Mouse (Mus musculus) neural tube, embryonic 11.5 days (tissue): ENCODE measurements around the gene Llph. TPM values are rescaled to one million over a fixed set of nuclear protein-coding genes. Genes with fewer than 3 reads are reported as not detected.

Experiments used
- ATAC-seq: fragments of 200-750 bp; cut with Nextera tagmentation; 2 replicates; pipeline ENCODE4 v1.8.0; 2017; ENCODE audit warnings: moderate number of reproducible peaks, mild to moderate bottlenecking, moderate TSS enrichment, moderate library complexity; ENCODE audit not compliant: insufficient read depth, low FRiP score, low TSS enrichment
- DNase-seq: peaks from one replicate; pipeline ENCODE4 v3.0.0-alpha.2; 2015; ENCODE audit warnings: low spot score
- H3K27ac ChIP-seq: fragments of 300-500 bp; sonication (generic); 2 replicates; pipeline ENCODE4 v1.5.1; 2014; ENCODE audit warnings: low read depth, mild to moderate bottlenecking, low read length
- H3K27me3 ChIP-seq: fragments of 300-500 bp; sonication (generic); 2 replicates; pipeline ENCODE4 v1.6.1; 2014; ENCODE audit warnings: mild to moderate bottlenecking, low read length, mixed read lengths; ENCODE audit not compliant: control insufficient read depth, insufficient read depth
- H3K36me3 ChIP-seq: fragments of 300-500 bp; sonication (generic); 2 replicates; pipeline ENCODE4 v1.6.1; 2014; ENCODE audit warnings: mild to moderate bottlenecking, low read length, moderate library complexity, mixed read lengths; ENCODE audit not compliant: control insufficient read depth, insufficient read depth
- H3K4me1 ChIP-seq: fragments of 300-500 bp; sonication (generic); 2 replicates; pipeline ENCODE4 v1.6.1; 2014; ENCODE audit warnings: low read length, mixed read lengths; ENCODE audit not compliant: control insufficient read depth, insufficient read depth
- H3K4me2 ChIP-seq: fragments of 300-500 bp; sonication (generic); 2 replicates; pipeline ENCODE4 v1.6.1; 2014; ENCODE audit warnings: low read depth, mild to moderate bottlenecking, moderate library complexity
- H3K4me3 ChIP-seq: fragments of 300-500 bp; sonication (generic); 2 replicates; pipeline ENCODE4 v1.5.1; 2014; ENCODE audit warnings: low read depth, low read length
- H3K9ac ChIP-seq: fragments of 300-500 bp; sonication (generic); 2 replicates; pipeline ENCODE4 v1.6.1; 2014; ENCODE audit warnings: mild to moderate bottlenecking, low read length
- H3K9me3 ChIP-seq: fragments of 300-500 bp; sonication (generic); 2 replicates; pipeline ENCODE4 v1.6.1; 2016; ENCODE audit warnings: low read length; ENCODE audit not compliant: control insufficient read depth
- WGBS: fragments of 180-500 bp; shearing (Covaris S2); extraction: QIAGEN DNeasy Blood & Tissue Kit; methylation state at CpG from one replicate; pipeline ENCODE4 v1.1.7; 2014; 5-methylcytosine and 5-hydroxymethylcytosine counted together
- polyA plus RNA-seq: library from polyadenylated mRNA; unstranded; fragments of >200 nt; fragmentation: Nextera tagmentation; extraction: Ambion mirVana; gene quantifications from 2 replicates; pipeline ENCODE4 v1.2.1, GENCODE M21; 2014

Gene Llph
- polyA plus RNA-seq, 1 experiment from 2014 or later: 61.1 TPM

DNA sequence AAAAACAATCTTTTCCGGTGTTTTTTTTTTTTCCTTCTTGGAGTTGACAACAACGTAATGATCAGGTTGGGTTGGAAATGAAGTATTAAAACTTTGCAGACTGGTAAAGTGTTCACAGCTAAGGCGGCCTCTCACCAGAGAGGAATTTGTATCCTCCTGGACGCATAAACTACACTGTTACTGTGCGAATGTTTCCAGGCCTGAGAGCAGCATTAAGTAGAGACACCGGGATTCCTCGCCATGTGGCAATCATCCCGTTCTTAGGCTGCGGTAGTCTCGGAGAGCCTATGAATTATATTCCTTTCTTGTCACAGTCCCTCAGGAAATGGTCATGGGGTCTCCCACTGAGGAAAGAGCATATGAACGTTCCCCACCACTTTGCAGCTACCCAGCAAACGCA lies 40.9 kb downstream of the Llph start:
- no peaks in the 10 kb centered on the region for H3K9me3 ChIP-seq

DNA sequence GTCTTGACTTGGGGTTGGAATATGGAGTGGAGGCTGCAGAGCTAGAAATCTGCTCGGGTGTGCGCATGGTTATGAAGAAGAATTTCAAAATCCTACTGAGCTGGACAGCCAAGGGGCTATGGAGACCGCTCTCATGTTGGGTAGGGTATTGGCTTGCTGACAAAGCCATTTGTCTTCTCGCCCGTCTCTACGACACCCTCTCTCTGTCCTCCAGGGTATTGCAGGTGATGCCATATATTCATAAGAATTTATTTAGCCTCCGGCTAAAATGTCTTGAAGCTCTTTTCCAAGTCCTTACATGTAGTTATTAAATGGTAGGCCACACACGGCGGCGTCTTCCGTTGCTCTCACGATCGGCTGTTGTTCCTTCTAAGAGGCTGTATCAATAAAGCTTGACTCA lies 43.1 kb downstream of the Llph start:
- Histone ChIP-seq H3K4me3 (no peak overlapping the region), H3K27me3 (no peaks in the 10 kb centered on the region), H3K36me3 (no peaks in the 10 kb centered on the region), H3K4me2 (no peak overlapping the region), H3K4me1 (peaks cover 7% of the 10 kb centered on the region), H3K27ac (no peak overlapping the region), H3K9me3 (no peaks in the 10 kb centered on the region), H3K9ac (no peak overlapping the region)
- DNase-seq (no peak), ATAC-seq (no peak)
- 94% methylated on average over 13 of the region's 13 CpGs for WGBS

More for the DNA sequence above, 40.9 kb downstream of the Llph start:
- H3K4me2 ChIP-seq: no peak overlapping the region
- no peak overlapping the region for H3K27ac ChIP-seq
- peaks cover 5% of the 10 kb centered on the region for H3K4me1 ChIP-seq
- H3K36me3 ChIP-seq: no peaks in the 10 kb centered on the region
- no peaks in the 10 kb centered on the region for H3K27me3 ChIP-seq
- 61% methylated on average over 12 of the region's 12 CpGs for WGBS
- DNase-seq (no peak), ATAC-seq (no peak)
- H3K9ac ChIP-seq: no peak overlapping the region
- no peak overlapping the region for H3K4me3 ChIP-seq

DNA sequence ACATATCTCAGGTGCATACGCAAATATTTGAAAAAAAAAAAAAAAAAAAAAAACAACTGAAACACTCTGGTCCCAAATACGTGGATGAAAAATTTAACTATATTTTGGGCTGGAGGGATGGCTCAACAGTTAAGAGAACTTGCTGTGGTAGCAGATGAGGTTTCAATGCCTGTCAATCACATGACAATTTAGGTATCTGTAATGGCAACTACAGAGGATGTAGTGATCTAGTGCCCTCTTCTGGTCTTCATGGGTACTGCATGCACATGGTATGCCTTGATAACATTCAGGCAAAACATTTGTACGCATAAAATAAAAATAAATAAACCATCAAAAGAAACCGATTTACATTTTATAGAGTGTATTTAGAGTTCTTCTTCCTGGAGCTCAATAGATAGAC lies 43.9 kb downstream of the Llph start:
- H3K9ac ChIP-seq: no peak overlapping the region
- WGBS: 80% methylated on average over 4 of the region's 4 CpGs
- DNase-seq: no peak

DNA sequence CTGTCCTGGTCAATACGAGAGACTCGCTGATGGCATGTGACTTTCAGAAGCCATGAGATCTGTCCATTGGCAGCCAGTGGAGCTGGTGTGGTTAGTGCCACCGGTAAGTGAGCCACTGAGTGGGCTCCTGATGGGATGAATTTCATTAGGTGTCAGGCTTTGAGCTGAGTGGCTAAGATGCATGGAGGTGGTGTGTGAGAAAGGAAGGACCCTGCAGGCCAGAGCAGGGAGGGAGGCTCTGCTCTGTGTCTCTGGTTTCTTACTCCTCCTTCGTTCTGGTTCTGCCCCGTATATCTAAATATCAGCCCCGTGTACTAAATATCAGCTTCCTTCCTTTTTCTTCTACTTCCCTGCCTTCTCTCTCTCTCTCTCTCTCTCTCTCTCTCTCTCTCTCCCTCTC lies 44.4 kb downstream of the Llph start:
- H3K4me3 ChIP-seq: no peak overlapping the region
- no peaks in the 10 kb centered on the region for H3K36me3 ChIP-seq
- no peak overlapping the region for H3K27ac ChIP-seq
- WGBS: 75% methylated on average over 6 of the region's 6 CpGs
- no peaks in the 10 kb centered on the region for H3K9me3 ChIP-seq
- ATAC-seq: no peak
- DNase-seq: no peak
- no peak overlapping the region for H3K4me2 ChIP-seq
- H3K4me1 ChIP-seq: peaks cover 7% of the 10 kb centered on the region
- no peak overlapping the region for H3K9ac ChIP-seq
- no peaks in the 10 kb centered on the region for H3K27me3 ChIP-seq

More for the DNA sequence above, 43.9 kb downstream of the Llph start:
- H3K4me2 ChIP-seq: no peak overlapping the region
- H3K4me3 ChIP-seq: no peak overlapping the region
- H3K27ac ChIP-seq: no peak overlapping the region
- H3K27me3 ChIP-seq: no peaks in the 10 kb centered on the region
- H3K4me1 ChIP-seq: peaks cover 7% of the 10 kb centered on the region
- no peaks in the 10 kb centered on the region for H3K36me3 ChIP-seq
- H3K9me3 ChIP-seq: no peaks in the 10 kb centered on the region
- ATAC-seq: no peak

DNA sequence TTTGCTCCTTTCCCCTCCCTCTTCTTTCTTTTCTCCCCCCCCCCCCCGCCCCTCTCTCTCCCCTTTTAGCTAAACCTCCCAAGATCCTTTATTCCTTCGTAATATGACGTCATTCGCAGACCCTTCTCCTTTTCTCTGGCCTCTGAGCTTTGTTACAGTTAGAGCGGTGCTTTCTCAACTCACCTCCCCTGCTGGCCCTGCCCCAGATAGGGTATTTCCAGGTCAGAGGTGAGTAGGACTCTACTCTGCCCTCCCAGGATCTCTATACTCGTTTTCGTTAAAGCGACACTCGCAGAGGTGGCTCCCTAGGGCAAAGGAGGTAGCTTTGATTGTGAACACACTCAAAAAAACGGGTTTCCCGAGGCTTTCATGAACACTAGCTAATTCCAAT lies 45.0 kb downstream of the Llph start:
- Histone ChIP-seq H3K9ac (0 out of 2 replicates have a peak overlapping the region, but pooled peaks have one; percentile 5), H3K4me3 (no peak overlapping the region), H3K27ac (no peak overlapping the region), H3K36me3 (no peaks in the 10 kb centered on the region), H3K9me3 (no peaks in the 10 kb centered on the region), H3K4me2 (peak overlapping the region; percentile 30), H3K4me1 (peaks cover 7% of the 10 kb centered on the region), H3K27me3 (no peaks in the 10 kb centered on the region)
- DNase-seq (no peak), ATAC-seq (no peak)
- 22% methylated on average over 10 of the region's 11 CpGs for WGBS

DNA sequence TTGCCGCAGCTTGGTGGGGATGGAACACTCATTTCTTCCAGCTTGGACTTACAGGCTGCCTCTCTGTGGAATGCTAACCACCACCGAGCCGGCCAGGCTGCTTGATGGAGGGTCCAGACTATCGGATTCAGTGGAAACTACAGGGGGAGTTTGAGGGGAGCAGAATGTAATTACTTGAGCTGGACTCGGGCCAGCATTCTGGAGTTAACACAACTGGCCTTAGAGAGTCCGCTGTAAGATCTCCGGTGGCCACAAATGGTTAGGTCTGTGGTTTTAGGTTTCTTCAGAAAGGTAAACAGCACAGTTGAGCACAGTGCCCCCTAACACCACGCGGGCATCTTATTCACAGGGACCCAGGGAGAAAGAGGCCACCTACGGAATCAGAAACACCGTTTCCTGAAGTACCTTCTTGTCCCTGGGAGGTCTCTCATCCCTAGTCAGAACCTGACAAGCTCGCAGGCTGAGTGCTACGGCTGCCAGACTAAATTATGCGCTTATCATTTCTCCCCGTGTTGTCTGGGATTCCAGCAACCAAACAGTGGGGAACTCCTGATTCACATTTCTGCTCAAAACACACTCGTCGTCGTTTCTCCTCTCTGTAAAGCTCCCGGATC lies 45.5 kb downstream of the Llph start:
- Histone ChIP-seq H3K9me3 (no peaks in the 10 kb centered on the region), H3K4me2 (peak overlapping the region; percentile 30), H3K4me1 (peaks cover 7% of the 10 kb centered on the region), H3K4me3 (no peak overlapping the region), H3K27me3 (no peaks in the 10 kb centered on the region), H3K9ac (0 out of 2 replicates have a peak overlapping the region, but pooled peaks have one; percentile 3), H3K27ac (no peak overlapping the region), H3K36me3 (no peaks in the 10 kb centered on the region)
- 24% methylated on average over 19 of the region's 19 CpGs for WGBS
- no peak; the same call in 1 of the 2 replicates for ATAC-seq
- DNase-seq: peak; percentile 62

DNA sequence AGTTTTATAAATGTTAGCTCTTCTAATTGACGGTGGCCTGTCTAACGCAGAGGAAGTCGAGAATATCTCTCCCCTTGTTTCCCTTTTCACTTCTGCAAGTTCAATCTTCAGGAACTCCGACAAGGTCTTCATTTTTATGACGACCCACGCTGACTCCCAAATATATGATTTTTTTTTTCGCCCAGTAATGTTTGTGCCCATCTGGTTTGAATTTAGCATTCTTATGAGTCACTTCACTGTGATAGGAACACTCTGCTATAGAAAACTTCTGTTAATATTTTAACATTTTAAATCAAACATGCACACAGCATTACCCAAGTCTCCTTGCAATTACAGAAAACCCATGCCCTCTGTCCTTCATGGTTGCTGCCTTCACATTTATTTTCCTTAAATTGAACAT lies 46.5 kb downstream of the Llph start:
- H3K27ac ChIP-seq: no peak overlapping the region
- H3K36me3 ChIP-seq: no peaks in the 10 kb centered on the region
- H3K4me1 ChIP-seq: peaks cover 7% of the 10 kb centered on the region
- no peaks in the 10 kb centered on the region for H3K27me3 ChIP-seq
- no peaks in the 10 kb centered on the region for H3K9me3 ChIP-seq
- DNase-seq (no peak), ATAC-seq (no peak)
- 62% methylated on average over 7 of the region's 7 CpGs for WGBS
- H3K4me3 ChIP-seq: no peak overlapping the region
- H3K9ac ChIP-seq: no peak overlapping the region
- no peak overlapping the region for H3K4me2 ChIP-seq

DNA sequence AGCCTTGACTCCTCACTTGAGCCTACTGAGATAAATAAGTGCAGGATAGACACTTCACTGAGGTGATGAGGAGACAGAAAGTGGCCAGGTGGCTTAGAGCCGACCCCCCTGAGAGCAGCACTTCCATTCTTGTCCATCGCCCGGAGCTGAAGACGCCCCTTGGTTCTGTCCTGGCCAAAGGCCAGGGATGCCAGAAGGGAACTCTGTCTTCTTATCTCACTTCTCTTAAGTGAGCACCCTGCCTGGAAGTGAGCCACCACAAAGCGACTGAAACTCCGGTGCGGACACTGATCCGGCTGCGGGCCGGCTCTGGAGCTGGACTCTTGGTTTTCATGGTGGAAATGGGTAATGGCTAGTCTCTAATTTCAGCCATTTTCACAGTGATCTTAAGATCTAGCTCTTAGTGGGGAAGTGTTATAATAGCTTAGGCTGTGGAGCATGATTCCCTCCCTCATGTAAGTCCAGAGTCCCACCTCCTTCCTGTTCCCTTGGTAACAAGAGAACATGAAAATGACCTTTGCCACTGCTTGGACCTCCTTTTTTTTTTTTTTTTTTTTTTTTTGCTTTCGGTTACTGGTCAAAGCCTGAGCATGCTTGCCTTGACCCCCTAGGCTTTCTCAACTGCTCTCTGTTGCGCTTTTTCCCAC lies 52.7 kb downstream of the Llph start:
- WGBS: 88% methylated on average over 12 of the region's 12 CpGs
- no peaks in the 10 kb centered on the region for H3K27me3 ChIP-seq
- no peak overlapping the region for H3K27ac ChIP-seq
- no peaks in the 10 kb centered on the region for H3K4me1 ChIP-seq
- H3K9me3 ChIP-seq: no peaks in the 10 kb centered on the region
- DNase-seq (no peak), ATAC-seq (no peak)
- no peak overlapping the region for H3K9ac ChIP-seq
- no peaks in the 10 kb centered on the region for H3K36me3 ChIP-seq
- no peak overlapping the region for H3K4me3 ChIP-seq
- H3K4me2 ChIP-seq: no peak overlapping the region

DNA sequence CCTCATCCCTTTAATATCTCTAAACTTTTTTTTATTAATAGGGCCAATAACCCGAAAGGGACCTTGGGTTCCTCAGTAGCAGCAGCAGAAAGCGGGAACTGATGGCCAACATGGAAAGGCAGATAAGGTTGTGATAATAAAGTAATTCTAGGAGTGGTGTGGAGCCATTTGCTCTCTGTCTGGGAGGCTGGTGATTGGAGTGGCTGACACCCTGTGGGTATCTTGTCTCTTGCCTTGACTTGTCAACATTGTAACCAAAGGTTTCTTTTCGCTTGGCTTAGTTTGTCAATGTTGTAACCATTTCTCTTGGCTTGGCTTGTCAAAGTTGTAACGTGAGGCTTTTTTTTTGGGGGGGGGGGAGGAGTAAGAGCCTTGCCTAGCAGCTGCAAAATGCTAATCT lies 53.5 kb downstream of the Llph start:
- Histone ChIP-seq H3K4me1 (no peaks in the 10 kb centered on the region), H3K4me2 (no peak overlapping the region), H3K4me3 (no peak overlapping the region), H3K9ac (no peak overlapping the region), H3K9me3 (no peaks in the 10 kb centered on the region), H3K27ac (no peak overlapping the region), H3K27me3 (no peaks in the 10 kb centered on the region), H3K36me3 (no peaks in the 10 kb centered on the region)
- whole genome bisulfite sequencing: 68% methylated on average over 4 of the region's 4 CpGs
- ATAC-seq (no peak), DNase-seq (no peak)
